Mouse (Mus musculus) lung, embryonic 16.5 days (tissue): ENCODE results near the gene Lexm. TPM values are rescaled to one million over a fixed set of nuclear protein-coding genes. Genes with fewer than 3 reads are reported as not detected.

Experiments used
- ATAC-seq: fragments of 200-750 bp; cut with Nextera tagmentation; 2 replicates; pipeline ENCODE4 v1.8.0; 2017; ENCODE audit warnings: low read depth, mild to moderate bottlenecking, moderate library complexity
- H3K27ac ChIP-seq: fragments of 300-500 bp; sonication (generic); 2 replicates; pipeline ENCODE4 v1.5.1; 2014; ENCODE audit warnings: mild to moderate bottlenecking, control low read depth, low read length
- H3K27me3 ChIP-seq: fragments of 300-500 bp; sonication (generic); 2 replicates; pipeline ENCODE4 v1.6.1; 2014; ENCODE audit warnings: low read depth, low read length, mixed read lengths; ENCODE audit not compliant: control insufficient read depth, insufficient read depth
- H3K36me3 ChIP-seq: fragments of 300-500 bp; sonication (generic); 2 replicates; pipeline ENCODE4 v1.6.1; 2014; ENCODE audit warnings: low read length; ENCODE audit not compliant: control insufficient read depth, insufficient read depth
- H3K4me1 ChIP-seq: fragments of 300-500 bp; sonication (generic); replicated peaks from 2 replicates; pipeline ENCODE4 v1.6.1; 2014; ENCODE audit warnings: low read length, mixed read lengths; ENCODE audit not compliant: control insufficient read depth, insufficient read depth
- H3K4me2 ChIP-seq: fragments of 300-500 bp; sonication (generic); 2 replicates; pipeline ENCODE4 v1.6.1; 2014; ENCODE audit warnings: low read depth, low read length, control low read depth
- H3K4me3 ChIP-seq: fragments of 300-500 bp; sonication (generic); 2 replicates; pipeline ENCODE4 v1.5.1; 2014; ENCODE audit warnings: mild to moderate bottlenecking, low read length, control low read depth
- H3K9ac ChIP-seq: fragments of 300-500 bp; sonication (generic); 2 replicates; pipeline ENCODE4 v1.6.1; 2014; ENCODE audit warnings: low read length, control low read depth
- H3K9me3 ChIP-seq: fragments of 300-500 bp; sonication (generic); 2 replicates; pipeline ENCODE4 v1.6.1; 2016; ENCODE audit warnings: low read length; ENCODE audit not compliant: control insufficient read depth
- WGBS: fragments of 180-500 bp; shearing (Covaris S2); extraction: QIAGEN DNeasy Blood & Tissue Kit; methylation state at CpG from one replicate; pipeline ENCODE4 v1.1.7; 2014; 5-methylcytosine and 5-hydroxymethylcytosine counted together
- polyA plus RNA-seq: library from polyadenylated mRNA; unstranded; fragments of >200 nt; fragmentation: Nextera tagmentation; extraction: Ambion mirVana; gene quantifications from 2 replicates; pipeline ENCODE4 v1.2.1, GENCODE M21; 2015

The Lexm gene
- polyA plus RNA-seq, 1 experiment from 2014 or later = not detected

GRCm38 (mm10) chr4:106560846-106561781 lies 55.9 kb downstream of the Lexm start, which contains the start of gene Dhcr24:
Dhcr24 (plus strand) TSS chr4:106561038.
- Histone ChIP-seq H3K4me3 (peak within 1 kb of the TSS; percentile 66), H3K4me1 (peaks cover 28% of the 10 kb centered on the region), H3K36me3 (peaks cover 5% of the 10 kb centered on the region; the same call in 1 of the 2 replicates), H3K9ac (peak within 1 kb of the TSS; percentile 67), H3K4me2 (peak within 1 kb of the TSS; percentile 86), H3K9me3 (no peaks in the 10 kb centered on the region), H3K27ac (peak within 1 kb of the TSS; percentile 74), H3K27me3 (no peaks in the 10 kb centered on the region)
- WGBS = under 1% methylated on average over 87 of the region's 89 CpGs
- ATAC-seq = peak; percentile 98

- whole genome bisulfite sequencing = 2% methylated on average over 20 of the region's 20 CpGs
- Histone ChIP-seq H3K4me1 (peaks cover 28% of the 10 kb centered on the region), H3K4me2 (peak overlapping the region; percentile 86), H3K9ac (peak overlapping the region; percentile 50), H3K36me3 (peaks cover 3% of the 10 kb centered on the region; the same call in 1 of the 2 replicates), H3K27ac (peak overlapping the region; percentile 6), H3K27me3 (no peaks in the 10 kb centered on the region), H3K9me3 (no peaks in the 10 kb centered on the region), H3K4me3 (peak overlapping the region; percentile 66)
- peak; percentile 67 for ATAC-seq
Observed at GRCm38 (mm10) chr4:106560213-106560845, 56.7 kb downstream of the Lexm start.

- H3K27ac ChIP-seq = no peak overlapping the region
- 24% methylated on average over 13 of the region's 13 CpGs for WGBS
Observed at GRCm38 (mm10) chr4:106559343-106560212, 57.5 kb downstream of the Lexm start.

GRCm38 (mm10) chr4:106557978-106558377 lies 59.1 kb downstream of the Lexm start:
- no CpG with 5 or more reads among the region's 1 CpGs for WGBS
- Histone ChIP-seq H3K27ac (no peak overlapping the region), H3K4me3 (no peak overlapping the region), H3K36me3 (no peaks in the 10 kb centered on the region), H3K4me1 (peaks cover 22% of the 10 kb centered on the region), H3K4me2 (no peak overlapping the region), H3K9me3 (no peaks in the 10 kb centered on the region), H3K27me3 (no peaks in the 10 kb centered on the region), H3K9ac (no peak overlapping the region)
- no peak for ATAC-seq

More at GRCm38 (mm10) chr4:106559343-106560212, 57.5 kb downstream of the Lexm start:
- Histone ChIP-seq H3K4me1 (peaks cover 28% of the 10 kb centered on the region), H3K4me3 (peak overlapping the region; percentile 66), H3K4me2 (peak overlapping the region; percentile 86), H3K36me3 (no peaks in the 10 kb centered on the region), H3K9ac (peak overlapping the region; percentile 50; the same call in 1 of the 2 replicates), H3K9me3 (no peaks in the 10 kb centered on the region), H3K27me3 (no peaks in the 10 kb centered on the region)
- ATAC-seq = no peak

GRCm38 (mm10) chr4:106557262-106557661 lies 59.8 kb downstream of the Lexm start:
- 50% methylated on average over 5 of the region's 5 CpGs for WGBS
- H3K36me3 ChIP-seq = no peaks in the 10 kb centered on the region
- H3K27ac ChIP-seq = no peak overlapping the region
- H3K27me3 ChIP-seq = no peaks in the 10 kb centered on the region
- no peaks in the 10 kb centered on the region for H3K9me3 ChIP-seq
- peaks cover 14% of the 10 kb centered on the region for H3K4me1 ChIP-seq
- H3K4me2 ChIP-seq = no peak overlapping the region
- ATAC-seq = no peak
- no peak overlapping the region for H3K9ac ChIP-seq
- H3K4me3 ChIP-seq = no peak overlapping the region

- no peaks in the 10 kb centered on the region for H3K36me3 ChIP-seq
- no peak for ATAC-seq
- H3K9me3 ChIP-seq = no peaks in the 10 kb centered on the region
- H3K27me3 ChIP-seq = no peaks in the 10 kb centered on the region
- H3K27ac ChIP-seq = no peak overlapping the region
- H3K4me1 ChIP-seq = no peaks in the 10 kb centered on the region
- H3K4me2 ChIP-seq = no peak overlapping the region
- no peak overlapping the region for H3K9ac ChIP-seq
- 41% methylated on average over 8 of the region's 8 CpGs for WGBS
- no peak overlapping the region for H3K4me3 ChIP-seq
Observed at GRCm38 (mm10) chr4:106550516-106551166, 66.4 kb downstream of the Lexm start.

- H3K4me2 ChIP-seq = no peak overlapping the region
- H3K9ac ChIP-seq = no peak overlapping the region
- no peak for ATAC-seq
- H3K27me3 ChIP-seq = no peaks in the 10 kb centered on the region
- no peak overlapping the region for H3K4me3 ChIP-seq
- H3K27ac ChIP-seq = no peak overlapping the region
- no peaks in the 10 kb centered on the region for H3K4me1 ChIP-seq
- WGBS = 58% methylated on average over 3 of the region's 3 CpGs
- H3K36me3 ChIP-seq = no peaks in the 10 kb centered on the region
- H3K9me3 ChIP-seq = no peaks in the 10 kb centered on the region
Observed at GRCm38 (mm10) chr4:106548113-106548512, 68.9 kb downstream of the Lexm start.

GRCm38 (mm10) chr4:106546896-106547295 lies 70.1 kb downstream of the Lexm start:
- WGBS = 52% methylated on average over 1 of the region's 1 CpGs
- H3K4me3 ChIP-seq = no peak overlapping the region
- H3K4me1 ChIP-seq = no peaks in the 10 kb centered on the region
- no peaks in the 10 kb centered on the region for H3K36me3 ChIP-seq
- H3K9ac ChIP-seq = no peak overlapping the region
- no peaks in the 10 kb centered on the region for H3K27me3 ChIP-seq
- no peak for ATAC-seq
- H3K9me3 ChIP-seq = no peaks in the 10 kb centered on the region
- H3K4me2 ChIP-seq = no peak overlapping the region
- no peak overlapping the region for H3K27ac ChIP-seq
